Mouse (Mus musculus) G1E (cell line): ENCODE results near the gene Sec22a. TPM values are rescaled to one million over a fixed set of nuclear protein-coding genes. Genes with fewer than 3 reads are reported as not detected.

Source experiments
- ATAC-seq: 2 replicates; pipeline ENCODE4 v1.8.0; 2016; ENCODE audit warnings: mild to moderate bottlenecking; ENCODE audit not compliant: insufficient number of reproducible peaks, poor library complexity, low FRiP score, severe bottlenecking; ENCODE audit errors: extremely low read depth
- DNase-seq: peaks from one replicate; pipeline ENCODE4 v3.0.0; 2012; ENCODE audit warnings: low spot score
- H3K27me3 ChIP-seq: 2 replicates; pipeline ENCODE4 v1.6.1; 2012; ENCODE audit warnings: mild to moderate bottlenecking, low read length, inconsistent platforms; ENCODE audit not compliant: insufficient read depth
- H3K36me3 ChIP-seq: replicated peaks from 2 replicates; pipeline ENCODE3; 2012; ENCODE audit warnings: mild to moderate bottlenecking, inconsistent platforms
- H3K4me1 ChIP-seq: 2 replicates; pipeline ENCODE4 v1.6.1; 2012; ENCODE audit warnings: low read depth, low read length, inconsistent platforms, mixed read lengths; ENCODE audit not compliant: insufficient read depth
- H3K4me3 ChIP-seq: 2 replicates; pipeline ENCODE4 v1.5.1; 2012; ENCODE audit warnings: low read depth, mild to moderate bottlenecking, inconsistent platforms, low read length, moderate library complexity, mixed read lengths
- H3K9me3 ChIP-seq: replicated peaks from 2 replicates; pipeline ENCODE4 v1.6.1; 2012; ENCODE audit warnings: inconsistent platforms
- CTCF ChIP-seq: IDR thresholded peaks from 2 replicates; pipeline ENCODE4 v1.5.1; 2012; ENCODE audit warnings: low read depth, low read length, inconsistent platforms, mixed read lengths
- GATA1 ChIP-seq: IDR thresholded peaks from 2 replicates; pipeline ENCODE4 v1.6.1; 2012; ENCODE audit warnings: borderline replicate concordance, low read length, inconsistent platforms, mixed read lengths
- GATA2 ChIP-seq: IDR thresholded peaks from 2 replicates; pipeline ENCODE4 v1.6.1; 2012; ENCODE audit warnings: low read depth, low read length, inconsistent platforms, borderline replicate concordance
- POLR2AphosphoS5 ChIP-seq: IDR thresholded peaks from 2 replicates; pipeline ENCODE4 v1.6.1; 2012; ENCODE audit warnings: low read depth, low read length, inconsistent platforms; ENCODE audit not compliant: insufficient replicate concordance
- TAL1 ChIP-seq: conservative IDR thresholded peaks from 2 replicates; pipeline ENCODE4 v1.6.1; 2012; ENCODE audit warnings: low read depth, low read length, inconsistent platforms, mixed read lengths
- polyA plus RNA-seq: library from polyadenylated mRNA; stranded (reverse); fragments of >175 nt; gene quantifications from 2 replicates; pipeline ENCODE4 v1.2.3, GENCODE M21; 2012
- total RNA-seq, 2 experiments: library from RNA; stranded (forward) in 1 of 2; stranded (reverse) in 1 of 2; fragments of 200-1000 nt in 1 of 2; fragments of >200 nt in 1 of 2; fragmentation: Nextera tagmentation in 1 of 2; gene quantifications; 2 replicates each; pipeline ENCODE4 v1.2.3; 2014 to 2017

Sec22a gene
- total and polyA plus RNA-seq, 3 experiments: 0.46 to 26.7 (median 16.3) TPM

DNA sequence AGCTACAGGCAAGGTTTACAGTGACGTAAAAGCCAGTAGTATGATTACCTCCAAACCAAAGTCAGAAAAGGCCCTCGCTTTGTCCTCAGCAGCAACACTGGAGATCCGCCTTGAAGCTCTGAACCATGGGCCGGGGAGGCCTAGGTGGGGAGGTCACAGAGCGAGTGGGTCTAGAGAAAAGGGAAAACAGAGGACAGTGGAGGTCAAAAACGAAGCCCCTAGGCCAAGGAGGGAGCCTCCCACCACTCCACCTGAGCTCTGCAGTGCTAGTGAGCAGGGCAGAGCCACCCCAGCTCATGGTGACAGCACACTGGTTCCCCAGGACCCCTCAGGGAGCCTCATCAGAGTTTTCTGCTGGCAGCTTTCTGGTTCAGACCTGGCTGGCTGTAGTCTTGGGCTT is 55.7 kb downstream of the Sec22a start:
- peaks cover 23% of the 10 kb centered on the region for H3K36me3 ChIP-seq
- H3K9me3 ChIP-seq: no peaks in the 10 kb centered on the region
- no peaks in the 10 kb centered on the region for H3K4me1 ChIP-seq
- DNase-seq (no peak), ATAC-seq (no peak)
- H3K27me3 ChIP-seq: no peaks in the 10 kb centered on the region
- no peak overlapping the region for H3K4me3 ChIP-seq
- TF ChIP-seq POLR2AphosphoS5: no peak
- TF ChIP-seq TAL1: no peak
- no peak for TF ChIP-seq CTCF
- TF ChIP-seq GATA2: no peak
- no peak for TF ChIP-seq GATA1

DNA sequence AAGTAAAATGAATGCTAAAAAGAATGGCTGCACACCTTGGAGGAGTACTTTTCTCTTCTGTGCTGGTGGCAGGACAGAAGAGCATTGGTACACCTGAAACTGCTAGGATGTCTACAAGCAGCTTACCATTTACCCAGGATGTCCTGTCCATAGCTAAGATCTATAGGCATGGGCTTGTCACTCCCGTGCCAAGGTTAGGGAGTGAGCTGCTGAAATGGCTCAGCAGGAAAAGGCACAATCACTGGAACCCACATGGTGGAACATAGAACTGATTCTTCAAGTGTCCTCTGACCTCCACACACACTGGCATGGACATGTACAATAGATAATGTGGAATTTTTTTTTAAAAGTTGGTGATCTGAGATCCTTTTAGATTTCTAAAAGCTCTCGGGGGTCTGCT is 56.4 kb downstream of the Sec22a start:
- ATAC-seq (no peak), DNase-seq (no peak)
- TF ChIP-seq TAL1 (no peak), POLR2AphosphoS5 (no peak), CTCF (no peak), GATA2 (no peak), GATA1 (no peak)

DNA sequence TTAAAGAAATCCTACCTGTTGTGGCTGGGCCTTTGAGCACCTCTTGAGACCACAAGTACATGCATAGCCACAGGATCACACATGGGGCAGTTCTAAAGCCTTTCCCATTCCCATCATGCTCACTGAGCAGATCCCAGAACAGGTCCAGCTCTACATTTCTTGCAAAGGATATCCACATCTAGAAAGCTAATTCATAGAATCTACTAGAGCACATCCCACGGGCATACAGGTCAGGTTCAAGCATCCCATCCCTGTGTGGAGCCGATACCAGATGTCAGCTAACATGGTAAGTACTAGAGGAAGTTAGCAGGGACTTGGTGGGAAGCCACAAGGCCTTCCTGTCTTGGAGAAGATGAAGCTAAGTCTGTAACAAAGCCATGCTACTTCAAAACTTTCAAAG is 57.1 kb downstream of the Sec22a start:
- H3K36me3 ChIP-seq: peaks cover 16% of the 10 kb centered on the region
- no peak overlapping the region for H3K4me3 ChIP-seq
- no peaks in the 10 kb centered on the region for H3K4me1 ChIP-seq
- DNase-seq (no peak), ATAC-seq (no peak)
- no peaks in the 10 kb centered on the region for H3K9me3 ChIP-seq
- no peaks in the 10 kb centered on the region for H3K27me3 ChIP-seq
- TF ChIP-seq CTCF (no peak), GATA2 (no peak)

More for the DNA sequence above, 56.4 kb downstream of the Sec22a start:
- Histone ChIP-seq H3K36me3 (peaks cover 18% of the 10 kb centered on the region), H3K4me3 (no peak overlapping the region), H3K9me3 (no peaks in the 10 kb centered on the region), H3K4me1 (no peaks in the 10 kb centered on the region), H3K27me3 (no peaks in the 10 kb centered on the region)

DNA sequence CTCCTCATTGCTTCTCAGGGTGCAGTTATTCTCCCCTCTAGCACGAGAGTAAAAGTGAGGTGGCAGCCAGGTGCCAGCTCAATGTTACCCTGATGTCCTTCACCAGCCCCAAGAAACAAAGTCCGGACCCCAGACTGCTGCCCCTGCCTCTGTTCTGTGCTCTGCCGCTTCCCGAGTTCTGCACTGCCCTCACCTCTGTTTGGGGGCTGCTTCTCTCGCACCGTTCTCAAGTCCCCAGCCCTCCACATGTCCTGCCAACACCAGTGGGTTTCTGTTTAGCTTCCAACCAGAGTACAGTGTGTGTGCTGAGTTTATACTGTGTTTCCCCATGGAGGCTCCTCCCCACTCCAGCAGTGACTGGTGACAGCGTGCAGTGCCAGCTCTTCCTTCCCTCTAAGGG is 58.5 kb downstream of the Sec22a start:
- Histone ChIP-seq H3K36me3 (peaks cover 16% of the 10 kb centered on the region), H3K4me3 (no peak overlapping the region), H3K9me3 (no peaks in the 10 kb centered on the region), H3K4me1 (no peaks in the 10 kb centered on the region), H3K27me3 (no peaks in the 10 kb centered on the region)
- DNase-seq (no peak), ATAC-seq (no peak)
- no peak for TF ChIP-seq GATA1
- TF ChIP-seq CTCF: no peak
- TF ChIP-seq POLR2AphosphoS5: no peak
- TF ChIP-seq TAL1: no peak
- TF ChIP-seq GATA2: no peak

DNA sequence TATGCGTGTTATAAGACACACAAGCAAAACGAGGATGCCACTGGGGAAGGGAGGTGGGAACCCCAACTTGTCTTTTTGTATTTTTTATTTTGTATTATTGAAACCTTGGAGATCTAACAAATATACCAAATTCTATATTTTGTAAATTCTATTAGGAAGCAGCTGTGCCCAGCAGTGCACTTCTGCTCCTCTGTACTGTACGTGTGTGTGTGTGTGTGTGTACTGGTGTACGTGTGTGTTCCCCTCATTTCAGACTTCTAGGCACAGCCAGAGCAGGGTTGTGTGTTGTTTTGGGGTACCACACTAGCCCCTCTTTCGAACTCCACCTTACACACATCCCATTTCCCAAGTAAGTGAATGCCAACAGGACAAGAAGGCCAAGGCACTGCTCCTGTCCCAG is 59.3 kb downstream of the Sec22a start:
- Histone ChIP-seq H3K4me3 (no peak overlapping the region), H3K9me3 (no peaks in the 10 kb centered on the region), H3K36me3 (peaks cover 11% of the 10 kb centered on the region), H3K4me1 (no peaks in the 10 kb centered on the region), H3K27me3 (no peaks in the 10 kb centered on the region)
- TF ChIP-seq GATA2: no peak
- TF ChIP-seq GATA1: no peak
- no peak for TF ChIP-seq CTCF
- no peak for TF ChIP-seq TAL1
- no peak for TF ChIP-seq POLR2AphosphoS5
- ATAC-seq (no peak), DNase-seq (no peak)

DNA sequence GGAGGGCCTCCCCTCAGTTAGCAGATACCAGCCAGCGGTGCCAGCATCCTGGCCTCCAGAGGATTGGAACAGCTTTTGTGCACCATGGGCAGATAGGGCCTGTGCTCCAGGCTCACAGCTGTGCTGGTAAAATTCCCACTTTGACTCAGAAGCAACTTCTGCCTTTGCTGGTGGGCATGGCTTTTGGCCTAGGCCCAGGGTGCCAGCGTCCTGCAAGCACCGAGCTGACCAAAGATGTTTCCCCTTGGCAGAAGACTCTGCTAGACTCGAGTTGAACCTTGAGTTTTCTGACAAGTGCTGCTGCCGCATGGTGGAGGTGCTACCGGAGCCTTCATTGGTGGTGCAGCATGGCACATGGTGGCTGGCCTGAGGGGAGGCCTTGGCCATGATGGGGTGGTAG is 60.0 kb downstream of the Sec22a start:
- Histone ChIP-seq H3K9me3 (no peaks in the 10 kb centered on the region), H3K36me3 (peaks cover 9% of the 10 kb centered on the region), H3K4me1 (no peaks in the 10 kb centered on the region), H3K4me3 (no peak overlapping the region), H3K27me3 (no peaks in the 10 kb centered on the region)
- TF ChIP-seq GATA2 (no peak), TAL1 (no peak), POLR2AphosphoS5 (no peak), GATA1 (no peak), CTCF (no peak)
- DNase-seq: no peak
- ATAC-seq: no peak
